Mouse (Mus musculus) kidney, postnatal 10 days (tissue): ENCODE results near the gene Pilrb1.
"Not testable (repeated sequence)": the region's sequence is repeated elsewhere in the genome, so short reads cannot be mapped to it uniquely, and the experiment has no call there.

Source experiments
- DNase-seq: peaks from one replicate; pipeline ENCODE4 v3.0.0; 2021; ENCODE audit warnings: mixed read lengths

The Pilrb1 gene

GRCm38 (mm10) chr5:137857960-137858710, at the start of gene Pilrb1:
Gene Pilrb1, minus strand, starts transcription at chr5:137858106.
- DNase-seq: not testable (repeated sequence)

DNA sequence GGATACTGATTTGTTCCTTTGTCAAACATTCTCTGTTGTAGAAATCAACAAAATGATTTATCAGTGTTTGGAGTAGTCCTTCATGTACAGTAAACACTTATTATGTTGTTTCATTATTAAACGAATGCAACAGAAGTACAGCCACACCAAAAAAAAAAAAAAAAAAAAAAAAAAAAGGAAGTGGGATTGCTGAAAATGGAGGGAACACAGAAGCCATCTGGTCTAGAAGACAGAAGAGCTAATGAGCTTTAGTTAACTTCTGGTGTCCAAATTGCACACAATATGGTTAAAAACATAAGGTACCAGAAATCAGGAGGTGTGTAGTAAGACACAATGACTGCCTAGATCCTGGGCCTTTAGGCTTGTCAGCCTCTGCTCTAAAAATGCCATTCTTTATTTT, 39.9 kb upstream of the Pilrb1 start:
- no peak for DNase-seq

DNA sequence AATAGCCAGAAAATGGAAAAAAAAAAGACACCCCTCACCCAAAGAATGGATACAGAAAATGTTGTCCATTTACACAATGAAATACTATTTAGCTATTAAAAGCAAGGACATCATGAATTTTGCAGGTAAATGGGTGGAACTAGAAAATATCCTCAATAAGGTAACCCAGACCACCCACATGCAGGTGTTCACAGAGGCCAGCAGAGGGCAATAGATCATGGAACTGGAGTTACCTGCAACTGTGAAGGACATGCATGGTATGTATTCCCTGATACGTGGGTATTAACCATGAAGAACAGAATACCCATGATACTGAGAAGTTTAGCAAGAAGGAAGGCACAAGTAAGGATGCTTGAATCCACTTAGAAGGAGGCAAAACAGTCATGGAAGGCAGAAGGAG, 35.0 kb upstream of the Pilrb1 start:
- no peak for DNase-seq

- DNase-seq: no peak
Observed at GRCm38 (mm10) chr5:137887666-137888065, 29.8 kb upstream of the Pilrb1 start.

- DNase-seq: peak; percentile 83
Observed at GRCm38 (mm10) chr5:137885894-137886293, 28.0 kb upstream of the Pilrb1 start.

DNA sequence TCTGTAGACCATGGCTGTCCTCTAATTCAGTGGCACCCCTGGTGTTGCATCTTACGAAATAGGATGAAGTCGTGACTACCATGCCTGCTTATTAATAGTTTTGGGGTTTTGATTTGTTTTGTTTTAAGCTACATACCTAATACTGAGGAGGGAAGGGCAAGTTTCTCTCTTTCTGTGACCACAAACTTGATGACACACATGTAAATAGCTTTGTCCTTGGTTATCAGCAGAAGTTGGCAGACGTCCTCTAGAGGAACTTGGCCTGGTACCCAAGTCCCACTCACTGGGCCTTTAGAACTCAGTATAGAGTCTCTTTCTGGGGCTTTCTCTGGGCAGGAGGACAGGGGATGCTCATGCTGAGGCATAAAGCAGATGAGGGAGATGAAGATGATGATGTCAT, 25.4 kb upstream of the Pilrb1 start:
- no peak for DNase-seq

DNA sequence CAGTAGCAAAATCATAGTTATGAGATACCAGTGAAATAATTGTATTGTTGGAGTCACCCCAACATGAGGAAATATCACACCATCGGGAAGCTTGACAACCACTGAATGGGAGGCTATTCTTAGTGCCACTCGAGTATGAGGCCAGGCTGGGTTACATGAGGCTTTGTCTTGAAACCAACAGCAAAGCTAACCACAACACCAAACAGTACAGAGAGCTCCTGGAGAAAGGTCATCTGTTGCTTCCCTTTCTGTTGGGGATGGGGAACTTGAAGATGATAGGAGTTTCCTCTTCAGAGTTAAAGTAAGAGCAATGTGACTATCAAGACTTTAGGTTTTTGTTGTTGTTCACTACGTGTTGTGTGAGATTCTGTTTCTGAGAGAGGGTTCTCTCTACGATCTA, 25.0 kb upstream of the Pilrb1 start:
- no peak for DNase-seq

DNA sequence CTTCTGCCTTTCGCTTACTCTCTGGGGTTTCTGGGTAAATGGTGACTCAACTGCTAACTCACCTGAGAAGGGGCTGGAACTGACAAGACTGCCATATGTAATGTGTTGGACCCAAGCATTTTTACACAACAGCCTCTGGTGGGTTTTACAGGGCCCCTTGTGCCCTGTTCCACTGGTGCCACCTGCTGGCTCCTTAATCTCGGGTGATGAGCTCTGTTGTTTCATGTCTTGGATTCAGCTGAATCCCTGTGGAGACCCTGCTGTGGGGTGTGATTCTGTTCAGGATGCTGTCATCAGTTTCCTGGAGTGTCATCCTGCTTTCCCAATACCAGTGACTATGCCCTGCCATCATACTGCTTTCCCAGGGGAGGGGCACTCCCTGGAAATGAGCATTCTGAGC, 20.0 kb upstream of the Pilrb1 start:
- peak; percentile 75 for DNase-seq

- no peak for DNase-seq
Observed at GRCm38 (mm10) chr5:137875054-137875453, 17.1 kb upstream of the Pilrb1 start.

DNA sequence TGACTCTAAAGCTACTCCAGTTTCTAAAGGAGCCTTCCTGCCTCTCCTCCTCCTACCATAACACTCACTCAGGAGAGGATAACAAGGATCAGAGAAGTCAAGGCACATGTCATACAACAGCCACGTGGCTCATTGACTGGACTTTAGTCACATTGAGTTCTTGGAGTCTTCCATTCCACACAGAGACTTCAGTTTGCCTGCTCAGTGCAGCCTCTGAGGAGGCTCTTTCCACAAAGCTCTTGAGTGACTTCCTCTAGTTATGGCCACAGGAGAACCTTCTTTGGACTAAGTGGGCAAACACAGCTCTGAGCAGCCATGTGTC, 14.4 kb upstream of the Pilrb1 start:
- not testable (repeated sequence) for DNase-seq

DNA sequence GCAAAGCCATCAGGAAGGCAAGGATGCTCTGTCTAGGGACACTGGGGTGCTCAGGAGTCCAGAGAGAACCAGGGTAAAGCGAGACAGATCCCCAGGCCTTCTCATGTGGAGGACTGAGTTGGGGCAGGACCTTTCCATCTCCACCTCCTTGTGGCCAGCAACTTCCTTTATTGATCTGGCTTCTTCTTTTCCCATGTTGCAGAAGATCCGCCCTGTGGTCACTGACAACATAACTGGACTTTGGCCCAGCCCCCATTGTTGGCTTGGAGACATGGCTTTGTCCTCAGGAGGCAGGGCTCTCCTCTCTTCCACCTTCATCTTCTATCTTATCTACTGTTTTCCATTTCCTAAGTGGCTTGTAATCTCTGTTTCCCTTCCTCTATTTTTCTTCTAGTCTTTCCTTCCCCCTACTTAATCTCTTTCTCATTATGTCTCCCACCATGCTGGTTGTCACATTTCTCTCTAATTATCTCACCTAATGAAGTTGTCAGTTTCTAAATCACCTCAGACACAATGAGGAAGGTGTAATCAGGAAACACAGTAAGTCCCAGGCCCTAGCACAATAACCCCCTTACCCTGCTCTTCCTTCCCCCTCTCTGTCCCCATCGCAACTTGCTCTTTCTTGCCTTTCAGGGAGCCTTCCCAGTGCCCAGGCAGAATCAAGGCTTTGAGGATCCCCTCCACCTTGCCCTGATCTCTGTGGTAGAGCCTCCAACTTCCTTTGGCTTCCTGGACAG, 13.9 kb upstream of the Pilrb1 start, which contains the start of gene Pilrb2:
Gene Pilrb2 (minus strand): TSS at position 172 of the 737 bp plus-strand sequence.
- DNase-seq: not testable (repeated sequence)

DNA sequence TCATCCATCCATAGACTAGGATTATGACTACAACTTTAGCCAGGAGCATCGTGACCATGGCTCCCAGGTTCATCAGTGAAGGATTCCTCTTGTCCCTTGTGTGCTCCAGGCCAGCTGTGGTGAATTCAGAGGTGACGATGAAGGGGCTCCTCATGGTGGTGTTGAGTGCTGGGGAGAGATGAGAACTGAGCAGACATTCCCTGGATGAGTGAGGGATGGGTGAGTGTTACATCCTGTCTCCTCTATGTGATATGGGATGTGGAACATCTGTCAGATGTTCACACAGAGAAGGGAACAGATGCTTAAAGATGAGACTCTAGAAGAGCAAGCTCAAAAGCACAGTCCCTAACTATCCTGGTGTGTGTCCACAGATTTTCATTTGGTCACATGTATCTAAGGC, 10.7 kb upstream of the Pilrb1 start:
- not testable (repeated sequence) for DNase-seq

DNA sequence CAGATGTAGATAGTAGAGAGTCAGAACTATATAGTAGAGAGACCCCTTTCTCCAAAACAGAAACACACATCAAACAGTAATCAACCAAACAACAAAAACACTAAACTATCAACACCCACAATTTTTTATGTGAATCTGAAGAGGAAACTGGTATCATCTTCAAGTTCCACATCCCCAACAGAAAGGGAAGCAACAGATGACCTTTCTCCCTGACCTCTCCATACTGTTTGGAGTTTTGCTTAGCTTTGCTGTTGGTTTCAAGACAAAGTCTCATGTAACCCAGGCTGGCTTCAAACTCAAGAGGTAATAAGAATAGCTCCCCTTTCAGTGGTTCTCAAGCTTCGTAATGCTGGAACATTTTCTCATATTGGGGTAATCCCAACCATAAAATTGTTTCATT, 6.1 kb upstream of the Pilrb1 start:
- not testable (repeated sequence) for DNase-seq

DNA sequence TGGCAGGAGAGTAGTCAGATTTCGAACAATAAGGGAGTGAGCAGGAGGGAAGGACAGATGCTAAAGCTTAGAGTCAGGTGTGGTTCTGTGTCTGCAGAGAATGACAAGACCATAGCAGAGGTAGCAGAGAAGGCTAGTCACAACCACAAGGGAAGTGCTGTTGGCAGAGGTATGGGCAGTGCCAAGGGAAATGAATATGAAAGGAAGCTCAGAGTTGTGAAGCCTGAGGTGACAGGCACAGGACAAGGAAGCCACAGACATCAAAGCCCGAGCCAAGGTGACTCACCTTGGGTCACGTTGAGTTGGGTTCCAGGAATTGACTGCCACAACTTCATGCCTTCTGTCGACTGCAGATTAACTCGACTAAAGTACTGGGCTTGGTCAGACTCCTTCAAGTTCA, 1.0 kb downstream of the Pilrb1 start:
- DNase-seq: peak; percentile 19

DNA sequence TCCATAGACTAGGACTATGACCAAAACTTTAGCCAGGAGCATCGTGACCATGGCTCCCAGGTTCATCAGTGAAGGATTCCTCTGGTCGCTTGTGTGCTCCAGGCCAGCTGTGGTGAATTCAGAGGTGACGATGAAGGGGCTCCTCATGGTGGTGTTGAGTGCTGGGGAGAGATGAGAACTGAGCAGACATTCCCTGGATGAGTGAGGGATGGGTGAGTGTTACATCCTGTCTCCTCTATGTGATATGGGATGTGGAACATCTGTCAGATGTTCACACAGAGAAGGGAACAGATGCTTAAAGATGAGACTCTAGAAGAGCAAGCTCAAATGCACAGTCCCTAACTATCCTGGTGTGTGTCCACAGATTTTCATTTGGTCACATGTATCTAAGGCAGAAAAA, 3.0 kb downstream of the Pilrb1 start:
- DNase-seq: not testable (repeated sequence)

DNA sequence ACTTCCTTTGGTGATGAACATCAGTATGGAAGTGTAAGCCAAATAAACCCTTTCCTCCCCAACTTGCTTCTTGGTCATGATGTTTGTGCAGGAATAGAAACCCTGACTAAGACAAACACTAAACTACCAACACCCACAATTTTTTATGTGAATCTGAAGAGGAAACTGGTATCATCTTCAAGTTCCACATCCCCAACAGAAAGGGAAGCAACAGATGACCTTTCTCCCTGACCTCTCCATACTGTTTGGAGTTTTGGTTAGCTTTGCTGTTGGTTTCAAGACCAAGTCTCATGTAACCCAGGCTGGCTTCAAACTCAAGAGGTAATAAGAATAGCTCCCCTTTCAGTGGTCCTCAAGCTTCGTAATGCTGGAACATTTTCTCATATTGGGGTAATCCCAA, 7.6 kb downstream of the Pilrb1 start:
- DNase-seq: not testable (repeated sequence)

DNA sequence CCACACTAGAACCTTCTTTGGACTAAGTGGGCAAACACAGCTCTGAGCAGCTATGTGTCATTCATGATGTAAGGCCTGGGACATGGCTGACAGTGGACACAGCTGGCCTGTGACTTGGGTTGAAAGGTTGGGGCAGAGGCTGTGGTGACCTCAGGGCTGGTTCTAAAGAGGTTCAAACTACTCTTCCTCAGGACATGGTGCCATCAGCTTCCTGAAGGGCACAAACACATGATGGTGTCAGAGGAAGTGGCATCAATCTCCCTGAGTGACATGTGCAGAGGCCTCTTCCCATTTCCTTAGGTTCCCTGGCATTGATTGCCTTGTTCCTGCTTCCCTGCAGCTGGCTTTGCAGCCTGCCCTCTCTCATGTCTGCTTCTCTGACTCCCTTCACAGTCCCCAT, 20.8 kb downstream of the Pilrb1 start:
- DNase-seq: not testable (repeated sequence)

GRCm38 (mm10) chr5:137836611-137837010, 21.3 kb downstream of the Pilrb1 start:
- DNase-seq: no peak

- peak; percentile 5 for DNase-seq
Observed at GRCm38 (mm10) chr5:137835966-137836520, 21.9 kb downstream of the Pilrb1 start, which contains the start of gene Pilra. Gene Pilra, minus strand, starts transcription at chr5:137836281.

- peak; percentile 6 for DNase-seq
Observed at GRCm38 (mm10) chr5:137833500-137833899, 24.4 kb downstream of the Pilrb1 start.

DNA sequence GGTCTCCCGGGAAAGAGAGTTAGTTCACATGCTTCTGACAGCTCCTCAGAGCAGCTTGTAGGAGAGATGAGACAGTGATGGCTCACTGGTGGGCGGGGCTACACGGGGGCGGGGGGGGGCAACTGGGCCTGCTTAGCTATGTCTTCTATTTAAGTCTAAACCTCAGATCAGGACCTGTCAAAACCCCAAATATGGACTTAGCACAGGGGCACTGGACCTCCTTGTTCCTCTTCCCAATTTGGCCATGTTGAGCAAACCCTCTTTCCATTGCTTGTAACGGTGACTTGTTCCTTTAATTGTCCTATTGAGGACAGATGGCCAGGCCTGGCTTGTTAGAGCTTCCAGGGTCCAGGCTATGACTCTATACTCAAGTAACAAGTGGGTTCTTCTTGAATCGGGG, 26.4 kb downstream of the Pilrb1 start:
- DNase-seq: peak; percentile 1

DNA sequence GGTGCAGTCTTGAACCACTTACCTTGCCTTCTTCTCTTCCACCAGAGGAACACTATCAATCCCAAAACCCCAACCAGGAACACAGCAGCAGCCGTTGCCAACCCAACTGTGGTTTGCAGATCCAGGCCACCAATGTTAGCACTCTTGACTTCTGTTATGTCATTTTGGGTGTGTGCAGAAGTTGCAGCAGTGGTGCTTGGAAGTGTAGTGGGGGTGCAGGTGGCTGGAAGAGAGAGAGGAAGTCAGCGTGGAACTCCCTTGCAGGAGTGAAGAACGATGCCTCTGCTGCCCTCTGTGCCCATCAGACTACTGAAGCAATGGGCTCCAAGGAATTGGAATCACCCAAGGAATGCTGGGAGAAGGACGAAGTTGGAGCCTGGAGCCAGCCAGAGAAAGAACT, 26.8 kb downstream of the Pilrb1 start:
- DNase-seq: peak; percentile 4

GRCm38 (mm10) chr5:137830238-137830637, 27.7 kb downstream of the Pilrb1 start:
- peak; percentile 6 for DNase-seq

GRCm38 (mm10) chr5:137828694-137829093, 29.2 kb downstream of the Pilrb1 start:
- no peak for DNase-seq
